Mouse (Mus musculus) kidney, postnatal 0 days (tissue): Measurements from ENCODE around the gene Gpr183. TPM values are rescaled to one million over a fixed set of nuclear protein-coding genes. Genes with fewer than 3 reads are reported as not detected.

Source experiments
- ATAC-seq: fragments of 200-750 bp; cut with Nextera tagmentation; replicated peaks from 2 replicates; pipeline ENCODE4 v1.8.0; 2017; ENCODE audit warnings: low read depth, moderate number of reproducible peaks, moderate TSS enrichment, moderate library complexity; ENCODE audit not compliant: low FRiP score
- DNase-seq: peaks from one replicate; pipeline ENCODE4 v3.0.0-alpha.2; 2016; ENCODE audit warnings: low spot score
- H3K27ac ChIP-seq: fragments of 300-500 bp; sonication (generic); 2 replicates; pipeline ENCODE4 v1.5.1; 2014; ENCODE audit warnings: mild to moderate bottlenecking
- H3K27me3 ChIP-seq: fragments of 300-500 bp; sonication (generic); 2 replicates; pipeline ENCODE4 v1.6.1; 2014; ENCODE audit warnings: low read length, mixed read lengths; ENCODE audit not compliant: insufficient read depth
- H3K36me3 ChIP-seq: fragments of 300-500 bp; sonication (generic); 2 replicates; pipeline ENCODE4 v1.6.1; 2014; ENCODE audit warnings: low read length, mixed read lengths; ENCODE audit not compliant: insufficient read depth
- H3K4me1 ChIP-seq: fragments of 300-500 bp; sonication (generic); replicated peaks from 2 replicates; pipeline ENCODE4 v1.6.1; 2014; ENCODE audit warnings: antibody characterized with exemption, low read length, mixed read lengths; ENCODE audit not compliant: insufficient read depth
- H3K4me2 ChIP-seq: fragments of 300-500 bp; sonication (generic); 2 replicates; pipeline ENCODE4 v1.6.1; 2014; ENCODE audit warnings: mild to moderate bottlenecking, low read length, moderate library complexity, mixed read lengths
- H3K4me3 ChIP-seq: fragments of 300-500 bp; sonication (generic); replicated peaks from 2 replicates; pipeline ENCODE4 v1.5.1; 2014; ENCODE audit warnings: low read depth, low read length
- H3K9ac ChIP-seq: fragments of 300-500 bp; sonication (generic); 2 replicates; pipeline ENCODE4 v1.6.1; 2014; ENCODE audit warnings: low read depth, low read length
- H3K9me3 ChIP-seq: fragments of 300-500 bp; sonication (generic); replicated peaks from 2 replicates; pipeline ENCODE4 v1.6.1; 2016; ENCODE audit warnings: low read length, inconsistent platforms, mixed read lengths
- CTCF ChIP-seq: IDR thresholded peaks from 2 replicates; pipeline ENCODE4 v1.5.1; 2016; ENCODE audit warnings: antibody characterized with exemption, low read depth, mild to moderate bottlenecking, moderate library complexity
- WGBS: fragments of 180-500 bp; shearing (Covaris S2); extraction: QIAGEN DNeasy Blood & Tissue Kit; methylation state at CpG from one replicate; pipeline ENCODE4 v1.1.7; 2014; 5-methylcytosine and 5-hydroxymethylcytosine counted together
- polyA plus RNA-seq: library from polyadenylated mRNA; unstranded; fragments of >200 nt; fragmentation: Nextera tagmentation; extraction: Ambion mirVana; gene quantifications from 2 replicates; pipeline ENCODE4 v1.2.1, GENCODE M21; 2015

Gpr183 gene
- polyA plus RNA-seq, 1 experiment from 2014 or later, result 1.5 TPM

GRCm38 (mm10) chr14:121960031-121960430, 5.0 kb downstream of the Gpr183 start:
- WGBS, result 85% methylated on average over 4 of the region's 4 CpGs
- H3K27ac ChIP-seq, result no peak overlapping the region

GRCm38 (mm10) chr14:121959538-121959980, 5.4 kb downstream of the Gpr183 start:
- peaks cover 25% of the 10 kb centered on the region for H3K4me1 ChIP-seq
- no peak overlapping the region for H3K4me2 ChIP-seq
- 84% methylated on average over 3 of the region's 3 CpGs for WGBS
- TF ChIP-seq CTCF, result no peak
- H3K27ac ChIP-seq, result no peak overlapping the region
- H3K36me3 ChIP-seq, result no peaks in the 10 kb centered on the region
- no peak overlapping the region for H3K9ac ChIP-seq
- no peaks in the 10 kb centered on the region for H3K9me3 ChIP-seq
- no peak overlapping the region for H3K4me3 ChIP-seq
- no peaks in the 10 kb centered on the region for H3K27me3 ChIP-seq
- ATAC-seq, result no peak
- DNase-seq, result no peak

More at GRCm38 (mm10) chr14:121960031-121960430, 5.0 kb downstream of the Gpr183 start:
- Histone ChIP-seq H3K4me2 (no peak overlapping the region), H3K27me3 (no peaks in the 10 kb centered on the region), H3K4me1 (peaks cover 25% of the 10 kb centered on the region), H3K36me3 (no peaks in the 10 kb centered on the region), H3K9ac (no peak overlapping the region), H3K4me3 (no peak overlapping the region), H3K9me3 (no peaks in the 10 kb centered on the region)
- TF ChIP-seq CTCF, result no peak
- DNase-seq (no peak), ATAC-seq (no peak)

- no peaks in the 10 kb centered on the region for H3K36me3 ChIP-seq
- 0 out of 2 replicates have a peak, but pooled peaks have one; percentile 22 for ATAC-seq
- H3K4me3 ChIP-seq, result no peak overlapping the region
- no peak overlapping the region for H3K9ac ChIP-seq
- H3K9me3 ChIP-seq, result no peaks in the 10 kb centered on the region
- no peaks in the 10 kb centered on the region for H3K27me3 ChIP-seq
- no peak overlapping the region for H3K4me2 ChIP-seq
- no peak for TF ChIP-seq CTCF
- H3K27ac ChIP-seq, result no peak overlapping the region
- peak; percentile 72 for DNase-seq
- H3K4me1 ChIP-seq, result peaks cover 23% of the 10 kb centered on the region
- WGBS, result 27% methylated on average over 10 of the region's 10 CpGs
Measured at GRCm38 (mm10) chr14:121958751-121959537, 6.1 kb downstream of the Gpr183 start.

GRCm38 (mm10) chr14:121958041-121958750, 6.8 kb downstream of the Gpr183 start:
- Histone ChIP-seq H3K9ac (no peak overlapping the region), H3K9me3 (no peaks in the 10 kb centered on the region), H3K4me2 (no peak overlapping the region), H3K27ac (no peak overlapping the region), H3K36me3 (no peaks in the 10 kb centered on the region), H3K4me1 (peaks cover 15% of the 10 kb centered on the region), H3K4me3 (no peak overlapping the region), H3K27me3 (no peaks in the 10 kb centered on the region)
- DNase-seq (no peak), ATAC-seq (no peak)
- 91% methylated on average over 3 of the region's 3 CpGs for WGBS
- TF ChIP-seq CTCF, result no peak

GRCm38 (mm10) chr14:121957176-121957871, 7.7 kb downstream of the Gpr183 start:
- no peaks in the 10 kb centered on the region for H3K36me3 ChIP-seq
- H3K9ac ChIP-seq, result no peak overlapping the region
- H3K4me3 ChIP-seq, result no peak overlapping the region
- H3K27me3 ChIP-seq, result no peaks in the 10 kb centered on the region
- no peak for DNase-seq
- H3K9me3 ChIP-seq, result no peaks in the 10 kb centered on the region
- WGBS, result 93% methylated on average over 10 of the region's 10 CpGs
- TF ChIP-seq CTCF, result no peak
- no peak for ATAC-seq
- H3K4me2 ChIP-seq, result no peak overlapping the region
- no peak overlapping the region for H3K27ac ChIP-seq
- peaks cover 10% of the 10 kb centered on the region; the same call in 1 of the 2 replicates for H3K4me1 ChIP-seq

- WGBS, result 88% methylated on average over 5 of the region's 5 CpGs
Measured at GRCm38 (mm10) chr14:121956291-121956690, 8.7 kb downstream of the Gpr183 start.

More at GRCm38 (mm10) chr14:121956291-121956690, 8.7 kb downstream of the Gpr183 start:
- Histone ChIP-seq H3K36me3 (no peaks in the 10 kb centered on the region), H3K27ac (no peak overlapping the region), H3K9me3 (no peaks in the 10 kb centered on the region), H3K4me3 (no peak overlapping the region), H3K9ac (no peak overlapping the region), H3K27me3 (no peaks in the 10 kb centered on the region), H3K4me2 (no peak overlapping the region), H3K4me1 (peaks cover 9% of the 10 kb centered on the region; the same call in 1 of the 2 replicates)
- DNase-seq, result no peak
- TF ChIP-seq CTCF, result no peak
- ATAC-seq, result no peak
